Mouse (Mus musculus) myocyte (in vitro differentiated cells): ENCODE measurements around the gene Grik5.

ENCODE experiments used
- E2F4 ChIP-seq: IDR thresholded peaks from one replicate; pipeline ENCODE4 v1.6.1; 2011; ENCODE audit warnings: mild to moderate bottlenecking, control low read depth, moderate library complexity; ENCODE audit not compliant: insufficient read depth
- MAX ChIP-seq: IDR thresholded peaks from one replicate; pipeline ENCODE4 v1.6.1; 2011; ENCODE audit warnings: low read depth, mild to moderate bottlenecking, control low read depth
- MYOG ChIP-seq, 3 experiments: IDR thresholded peaks; one replicate each; pipeline ENCODE4 v1.6.1; 2011; ENCODE audit warnings: control low read depth in 2 of 3, low read depth in 2 of 3, mild to moderate bottlenecking in 2 of 3; ENCODE audit not compliant: insufficient read length in 2 of 3, control insufficient read depth in 1 of 3, insufficient read depth in 1 of 3
- POLR2A ChIP-seq: IDR thresholded peaks from one replicate; pipeline ENCODE4 v1.6.1; 2011; ENCODE audit warnings: low read depth, mild to moderate bottlenecking, control low read depth, moderate library complexity; ENCODE audit not compliant: insufficient read length
- POLR2AphosphoS2 ChIP-seq: IDR thresholded peaks from one replicate; pipeline ENCODE4 v1.6.1; 2011; ENCODE audit warnings: low read depth, control low read depth; ENCODE audit not compliant: insufficient read length
- SRF ChIP-seq: IDR thresholded peaks from one replicate; pipeline ENCODE4 v1.6.1; 2011; ENCODE audit warnings: low read depth; ENCODE audit not compliant: control insufficient read depth, insufficient read length
- TCF12 ChIP-seq: IDR thresholded peaks from one replicate; pipeline ENCODE4 v1.6.1; 2011; ENCODE audit warnings: mild to moderate bottlenecking, control low read depth; ENCODE audit not compliant: poor library complexity, insufficient read depth, severe bottlenecking
- USF1 ChIP-seq: IDR thresholded peaks from one replicate; pipeline ENCODE4 v1.6.1; 2011; ENCODE audit warnings: low read depth, mild to moderate bottlenecking, control low read depth, moderate library complexity

- TF ChIP-seq E2F4 (no peak), MAX (no peak), TCF12 (no peak), POLR2A (no peak), MYOG (IDR thresholded peaks at IDR 0.05; ENCODE audit: control insufficient read depth in 1 of 3, insufficient read depth in 1 of 3, insufficient read length in 2 of 3, low read depth in 2 of 3) (no peak), SRF (no peak), USF1 (no peak), POLR2AphosphoS2 (no peak)
Observed at GRCm38 (mm10) chr7:25063900-25064299, 8.2 kb downstream of the Grik5 start.
